Mouse (Mus musculus): ENCODE results near the gene Adgrf1. TPM values are rescaled to one million over a fixed set of nuclear protein-coding genes. Genes with fewer than 3 reads are reported as not detected.
"Not testable (repeated sequence)": the region's sequence is repeated elsewhere in the genome, so short reads cannot be mapped to it uniquely, and the experiment has no call there.

The Adgrf1 gene
- polyA plus RNA-seq, 1 experiment from 2014 or later = not detected

DNA sequence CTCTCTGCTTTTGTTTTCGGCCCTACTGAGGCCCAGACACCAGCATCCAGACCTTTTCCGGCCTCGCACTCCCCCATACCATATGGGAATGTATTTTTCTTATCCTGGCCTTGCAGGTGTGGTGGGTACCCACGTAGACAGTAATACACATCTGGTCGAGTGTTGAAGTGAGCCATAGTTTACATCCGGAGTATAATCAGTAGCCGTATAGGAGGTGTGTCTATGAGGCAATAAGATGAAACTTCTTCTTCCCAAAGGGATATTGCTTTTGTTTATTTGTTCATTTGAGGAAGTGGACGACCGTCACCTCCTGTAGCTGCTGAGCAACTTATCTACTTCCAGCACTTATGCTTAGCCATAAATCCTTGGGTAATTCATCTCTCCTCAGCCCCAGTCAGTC lies 63.9 kb downstream of the Adgrf1 start:
- no peak for ATAC-seq (ENCODE audit: low FRiP score, low TSS enrichment)
- Histone ChIP-seq H3K4me1 (ENCODE audit: control insufficient read depth, insufficient read depth, low read length) (no peaks in the 10 kb centered on the region), H3K27me3 (ENCODE audit: control insufficient read depth, insufficient read depth, low read length) (no peaks in the 10 kb centered on the region), H3K27ac (replicated peaks; ENCODE audit: low read depth, low read length) (no peak overlapping the region), H3K4me2 (ENCODE audit: low read length) (no peak overlapping the region), H3K9me3 (ENCODE audit: control insufficient read depth, low read length) (no peaks in the 10 kb centered on the region), H3K9ac (replicated peaks; ENCODE audit: low read length) (no peak overlapping the region), H3K4me3 (replicated peaks; ENCODE audit: low read depth, low read length) (no peak overlapping the region), H3K36me3 (ENCODE audit: control insufficient read depth, insufficient read depth, low read length) (no peaks in the 10 kb centered on the region)
- 86% methylated on average over 9 of the region's 9 CpGs for WGBS
- DNase-seq = no peak

DNA sequence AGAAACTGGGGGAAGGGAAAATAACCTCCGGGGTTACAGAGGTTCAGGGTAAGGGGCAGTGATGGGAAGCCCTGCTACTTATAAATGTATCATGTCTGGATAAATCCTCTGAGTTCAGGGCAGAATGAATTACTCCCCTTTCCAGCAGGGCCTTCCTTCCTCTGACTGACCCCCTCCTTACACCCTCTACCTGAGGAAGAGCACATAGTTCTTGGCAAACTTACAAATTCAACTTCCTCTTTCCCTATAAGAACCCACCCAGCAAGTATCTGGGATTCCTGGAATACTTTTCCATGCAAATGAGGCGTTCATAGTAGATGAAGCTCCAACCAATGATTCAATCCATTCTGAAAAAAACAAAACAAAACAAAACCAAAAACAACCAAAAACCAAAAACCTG lies 67.5 kb downstream of the Adgrf1 start:
- WGBS = 86% methylated on average over 2 of the region's 2 CpGs
- H3K36me3 ChIP-seq (ENCODE audit: control insufficient read depth, insufficient read depth, low read length) = no peaks in the 10 kb centered on the region
- H3K4me3 ChIP-seq (replicated peaks; ENCODE audit: low read depth, low read length) = no peak overlapping the region
- no peak overlapping the region for H3K27ac ChIP-seq (replicated peaks; ENCODE audit: low read depth, low read length)
- no peaks in the 10 kb centered on the region for H3K9me3 ChIP-seq (ENCODE audit: control insufficient read depth, low read length)
- H3K27me3 ChIP-seq (ENCODE audit: control insufficient read depth, insufficient read depth, low read length) = no peaks in the 10 kb centered on the region
- no peaks in the 10 kb centered on the region for H3K4me1 ChIP-seq (ENCODE audit: control insufficient read depth, insufficient read depth, low read length)
- ATAC-seq (ENCODE audit: low FRiP score, low TSS enrichment) (no peak), DNase-seq (no peak)
- H3K9ac ChIP-seq (replicated peaks; ENCODE audit: low read length) = no peak overlapping the region
- H3K4me2 ChIP-seq (ENCODE audit: low read length) = no peak overlapping the region

DNA sequence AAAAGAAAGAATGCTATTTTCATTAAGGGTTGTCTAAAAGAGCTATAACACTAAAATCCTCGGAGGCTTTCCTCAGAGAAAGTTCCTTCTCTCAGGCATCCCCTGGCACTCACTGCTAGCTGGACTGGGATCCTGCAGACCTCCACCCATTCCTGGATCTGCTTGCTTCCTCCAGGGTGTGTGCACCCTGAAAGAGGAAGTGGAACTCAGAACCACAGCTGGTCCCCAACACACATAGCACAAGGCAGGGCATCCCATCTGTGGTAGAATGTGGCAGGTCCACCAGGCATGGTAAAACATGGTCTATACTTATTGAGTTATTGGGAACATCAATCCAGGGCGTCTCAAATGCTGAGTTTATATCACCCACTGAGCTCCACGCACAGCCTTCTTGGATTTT lies 68.2 kb downstream of the Adgrf1 start:
- Histone ChIP-seq H3K4me3 (replicated peaks; ENCODE audit: low read depth, low read length) (no peak overlapping the region), H3K27ac (replicated peaks; ENCODE audit: low read depth, low read length) (no peak overlapping the region), H3K36me3 (ENCODE audit: control insufficient read depth, insufficient read depth, low read length) (no peaks in the 10 kb centered on the region), H3K9ac (replicated peaks; ENCODE audit: low read length) (no peak overlapping the region), H3K4me1 (ENCODE audit: control insufficient read depth, insufficient read depth, low read length) (no peaks in the 10 kb centered on the region), H3K9me3 (ENCODE audit: control insufficient read depth, low read length) (no peaks in the 10 kb centered on the region), H3K4me2 (ENCODE audit: low read length) (no peak overlapping the region), H3K27me3 (ENCODE audit: control insufficient read depth, insufficient read depth, low read length) (no peaks in the 10 kb centered on the region)
- ATAC-seq (ENCODE audit: low FRiP score, low TSS enrichment) = no peak
- 80% methylated on average over 3 of the region's 3 CpGs for WGBS
- no peak for DNase-seq

DNA sequence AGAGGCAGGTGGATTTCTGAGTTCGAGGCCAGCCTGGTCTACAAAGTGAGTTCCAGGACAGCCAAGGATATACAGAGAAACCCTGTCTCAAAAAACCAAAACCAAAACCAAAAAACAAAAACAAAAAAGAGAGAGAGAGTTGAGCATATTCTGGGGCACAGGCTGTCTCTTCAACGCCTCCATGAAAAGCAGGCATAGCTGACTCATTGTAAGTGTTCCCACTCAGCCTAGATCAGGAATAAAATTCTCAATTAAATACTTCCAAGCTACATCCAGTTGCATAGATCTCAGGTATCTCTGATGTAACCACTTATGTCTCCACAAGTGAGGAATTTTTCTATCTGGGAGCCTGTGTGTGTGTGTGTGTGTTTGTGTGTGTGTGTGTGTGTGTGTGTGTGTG lies 76.4 kb downstream of the Adgrf1 start:
- not testable (repeated sequence) for ATAC-seq (ENCODE audit: low FRiP score, low TSS enrichment); DNase-seq

DNA sequence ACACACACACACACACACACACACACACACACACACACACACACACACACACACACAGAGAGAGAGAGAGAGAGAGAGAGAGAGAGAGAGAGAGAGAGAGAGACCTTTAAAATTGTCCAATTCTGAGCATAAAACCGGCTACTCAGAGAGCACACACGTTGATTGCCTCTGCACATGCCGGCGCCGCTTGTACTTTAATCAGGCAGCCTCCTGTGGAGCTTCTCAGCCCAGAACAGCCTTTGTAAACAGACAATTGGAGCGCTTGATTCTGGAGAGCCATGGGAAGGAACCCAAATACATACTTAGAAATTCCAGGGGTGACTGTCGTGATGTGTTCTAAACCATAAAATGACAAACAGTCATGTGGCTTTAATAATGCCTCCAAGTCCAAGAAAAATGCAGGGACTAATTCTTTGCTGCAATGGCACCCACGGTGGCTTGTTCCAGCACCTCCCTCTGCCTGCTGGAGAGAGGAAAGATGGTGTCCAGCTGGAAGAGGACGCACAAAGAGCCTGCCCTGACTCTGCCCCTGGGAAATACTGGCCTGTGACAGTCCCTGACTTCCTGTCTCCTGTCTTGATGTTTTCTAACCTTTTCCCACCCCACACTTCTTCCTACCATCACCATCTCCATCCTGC lies 87.9 kb downstream of the Adgrf1 start:
- 0 out of 2 replicates have a peak overlapping the region, but pooled peaks have one; percentile 10 for H3K4me2 ChIP-seq (ENCODE audit: low read length)
- DNase-seq = peak; percentile 63

More for the DNA sequence above, 76.4 kb downstream of the Adgrf1 start:
- H3K27ac ChIP-seq (replicated peaks; ENCODE audit: low read depth, low read length); H3K36me3 ChIP-seq (ENCODE audit: control insufficient read depth, insufficient read depth, low read length); H3K9me3 ChIP-seq (ENCODE audit: control insufficient read depth, low read length); H3K9ac ChIP-seq (replicated peaks; ENCODE audit: low read length); H3K4me3 ChIP-seq (replicated peaks; ENCODE audit: low read depth, low read length); H3K4me2 ChIP-seq (ENCODE audit: low read length); H3K27me3 ChIP-seq (ENCODE audit: control insufficient read depth, insufficient read depth, low read length); H3K4me1 ChIP-seq (ENCODE audit: control insufficient read depth, insufficient read depth, low read length): not testable (repeated sequence)
- 90% methylated on average over 2 of the region's 2 CpGs for WGBS

DNA sequence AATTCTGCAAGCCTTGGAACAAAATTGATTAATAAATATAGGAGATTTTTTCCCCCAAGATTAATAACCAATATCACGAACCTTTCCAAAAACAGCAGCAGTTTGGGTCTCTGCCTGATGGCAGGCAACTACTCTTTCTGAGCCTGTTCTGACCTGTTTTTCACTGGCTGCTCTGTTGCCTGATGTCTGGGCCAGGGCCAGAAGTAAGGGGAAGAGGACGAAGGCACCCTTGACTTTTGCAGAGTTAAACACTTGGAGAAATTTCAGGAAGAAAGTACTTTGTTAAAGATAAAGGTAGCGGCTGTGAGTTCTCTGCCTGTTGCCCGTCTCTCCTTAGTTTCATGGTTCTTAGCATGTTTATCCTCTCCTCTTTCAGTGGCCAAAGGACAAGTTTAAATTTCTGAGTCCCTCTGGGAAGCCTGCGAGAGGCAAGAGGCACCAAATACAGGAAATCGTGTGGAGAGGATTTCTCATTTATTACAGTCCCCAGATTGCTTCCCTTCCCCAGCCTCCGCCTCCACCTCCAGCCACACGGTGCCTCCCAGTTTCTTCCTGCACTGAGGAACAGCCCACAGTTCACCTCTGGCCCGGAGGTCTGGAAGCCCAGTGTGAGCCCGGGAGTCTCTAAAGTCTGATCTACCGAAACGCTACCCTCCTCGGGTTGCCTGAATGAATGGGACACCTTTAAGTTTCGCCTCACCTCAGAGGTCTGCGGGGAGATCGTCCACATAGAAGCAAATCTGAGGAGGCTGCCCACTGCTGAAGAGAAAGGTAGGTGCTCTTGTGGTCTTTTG lies 89.9 kb downstream of the Adgrf1 start, which contains the start of gene Adgrf5:
TSS of gene Adgrf5 (plus strand) at position 626 of the 794 bp plus-strand sequence.
- 0 out of 2 replicates have a peak, but pooled peaks cover 3% of the 10 kb centered on the region for H3K4me1 ChIP-seq (ENCODE audit: control insufficient read depth, insufficient read depth, low read length)
- H3K27me3 ChIP-seq (ENCODE audit: control insufficient read depth, insufficient read depth, low read length) = no peaks in the 10 kb centered on the region
- no peak within 1 kb of the TSS for H3K27ac ChIP-seq (replicated peaks; ENCODE audit: low read depth, low read length)
- DNase-seq (no peak), ATAC-seq (ENCODE audit: low FRiP score, low TSS enrichment) (no peak)
- no peaks in the 10 kb centered on the region for H3K36me3 ChIP-seq (ENCODE audit: control insufficient read depth, insufficient read depth, low read length)
- no peaks in the 10 kb centered on the region for H3K9me3 ChIP-seq (ENCODE audit: control insufficient read depth, low read length)
- no peak within 1 kb of the TSS for H3K9ac ChIP-seq (replicated peaks; ENCODE audit: low read length)
- no peak within 1 kb of the TSS for H3K4me3 ChIP-seq (replicated peaks; ENCODE audit: low read depth, low read length)
- 77% methylated on average over 16 of the region's 16 CpGs for WGBS
- no peak within 1 kb of the TSS for H3K4me2 ChIP-seq (ENCODE audit: low read length)

More for the DNA sequence above, 87.9 kb downstream of the Adgrf1 start:
- WGBS = 8% methylated on average over 9 of the region's 9 CpGs
- H3K27me3 ChIP-seq (ENCODE audit: control insufficient read depth, insufficient read depth, low read length) = no peaks in the 10 kb centered on the region
- H3K36me3 ChIP-seq (ENCODE audit: control insufficient read depth, insufficient read depth, low read length) = no peaks in the 10 kb centered on the region
- H3K27ac ChIP-seq (replicated peaks; ENCODE audit: low read depth, low read length) = no peak overlapping the region
- ATAC-seq (ENCODE audit: low FRiP score, low TSS enrichment) = no peak
- H3K4me3 ChIP-seq (replicated peaks; ENCODE audit: low read depth, low read length) = no peak overlapping the region
- no peak overlapping the region for H3K9ac ChIP-seq (replicated peaks; ENCODE audit: low read length)
- H3K9me3 ChIP-seq (ENCODE audit: control insufficient read depth, low read length) = no peaks in the 10 kb centered on the region
- H3K4me1 ChIP-seq (ENCODE audit: control insufficient read depth, insufficient read depth, low read length) = 0 out of 2 replicates have a peak, but pooled peaks cover 3% of the 10 kb centered on the region

DNA sequence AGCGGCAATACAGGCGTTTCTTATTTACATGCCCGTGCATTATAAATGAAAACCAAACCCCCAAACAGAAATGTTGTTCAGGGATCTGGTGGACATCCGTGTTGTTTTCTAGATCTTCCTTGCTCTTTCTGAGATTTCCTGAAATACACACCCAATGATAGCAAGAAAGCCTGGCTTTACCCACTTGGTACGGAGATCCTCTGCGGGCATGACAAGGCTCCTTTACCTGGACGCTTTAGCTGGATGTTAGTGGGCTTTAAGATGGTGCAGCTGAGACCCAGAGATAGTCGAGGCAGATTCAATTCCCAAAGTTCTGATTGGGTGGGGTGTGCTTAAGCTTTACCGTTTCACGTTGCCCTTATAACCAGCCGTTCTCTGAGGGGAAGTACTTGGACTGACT lies 90.9 kb downstream of the Adgrf1 start:
- DNase-seq (no peak), ATAC-seq (ENCODE audit: low FRiP score, low TSS enrichment) (no peak)
- WGBS = 88% methylated on average over 11 of the region's 11 CpGs
- H3K9ac ChIP-seq (replicated peaks; ENCODE audit: low read length) = no peak overlapping the region
- 0 out of 2 replicates have a peak, but pooled peaks cover 3% of the 10 kb centered on the region for H3K4me1 ChIP-seq (ENCODE audit: control insufficient read depth, insufficient read depth, low read length)
- no peaks in the 10 kb centered on the region for H3K9me3 ChIP-seq (ENCODE audit: control insufficient read depth, low read length)
- H3K36me3 ChIP-seq (ENCODE audit: control insufficient read depth, insufficient read depth, low read length) = no peaks in the 10 kb centered on the region
- H3K4me2 ChIP-seq (ENCODE audit: low read length) = no peak overlapping the region
- no peak overlapping the region for H3K4me3 ChIP-seq (replicated peaks; ENCODE audit: low read depth, low read length)
- no peaks in the 10 kb centered on the region for H3K27me3 ChIP-seq (ENCODE audit: control insufficient read depth, insufficient read depth, low read length)
- no peak overlapping the region for H3K27ac ChIP-seq (replicated peaks; ENCODE audit: low read depth, low read length)

DNA sequence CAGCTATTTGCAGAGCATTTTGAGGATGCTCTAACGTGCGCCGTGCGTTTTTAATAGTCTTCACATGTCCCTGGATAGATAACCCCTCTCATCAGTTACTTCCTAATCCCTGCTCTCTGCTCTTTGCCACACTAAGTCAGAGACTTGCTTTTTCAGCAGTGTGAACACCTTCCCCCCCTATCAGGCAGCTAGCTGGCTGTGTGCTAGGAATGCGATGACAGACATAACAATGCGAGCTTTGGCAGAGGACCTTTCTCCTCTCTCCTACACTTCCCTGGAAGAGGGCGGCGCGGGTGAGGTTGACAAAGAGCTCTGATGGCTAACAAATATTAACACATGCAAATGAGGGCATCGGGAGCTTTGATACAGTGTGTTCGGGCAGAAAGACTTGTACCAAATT lies 92.2 kb downstream of the Adgrf1 start:
- H3K27ac ChIP-seq (replicated peaks; ENCODE audit: low read depth, low read length) = no peak overlapping the region
- H3K36me3 ChIP-seq (ENCODE audit: control insufficient read depth, insufficient read depth, low read length) = no peaks in the 10 kb centered on the region
- H3K4me1 ChIP-seq (ENCODE audit: control insufficient read depth, insufficient read depth, low read length) = 0 out of 2 replicates have a peak, but pooled peaks cover 3% of the 10 kb centered on the region
- no peak for DNase-seq
- no peak overlapping the region for H3K9ac ChIP-seq (replicated peaks; ENCODE audit: low read length)
- H3K27me3 ChIP-seq (ENCODE audit: control insufficient read depth, insufficient read depth, low read length) = no peaks in the 10 kb centered on the region
- WGBS = 57% methylated on average over 11 of the region's 11 CpGs
- no peak overlapping the region for H3K4me3 ChIP-seq (replicated peaks; ENCODE audit: low read depth, low read length)
- ATAC-seq (ENCODE audit: low FRiP score, low TSS enrichment) = no peak
- H3K4me2 ChIP-seq (ENCODE audit: low read length) = no peak overlapping the region
- H3K9me3 ChIP-seq (ENCODE audit: control insufficient read depth, low read length) = no peaks in the 10 kb centered on the region

Measured in midbrain, embryonic 14.5 days (tissue).